Mouse (Mus musculus): ENCODE results near the gene Ccdc42.

DNA sequence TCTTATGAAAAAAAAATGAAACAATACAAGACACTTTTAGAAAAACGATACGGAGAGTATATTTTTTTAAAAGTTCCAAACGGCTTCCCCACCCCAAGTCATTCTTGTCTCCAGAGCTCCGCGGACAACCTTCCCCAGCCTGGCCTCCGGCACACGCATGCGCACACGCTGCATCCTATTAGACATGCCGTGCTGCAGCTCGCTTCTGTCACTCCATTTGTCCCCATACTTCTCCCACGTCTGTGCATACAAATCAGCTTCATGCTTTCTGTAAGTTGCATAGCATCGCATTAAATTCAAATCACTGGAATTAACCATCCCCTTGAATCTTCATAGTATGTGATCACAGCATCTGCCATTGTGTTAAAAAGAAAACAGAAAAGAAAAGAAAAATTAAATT lies 3.6 kb upstream of the Ccdc42 start:
- no peak for TF ChIP-seq CTCF (IDR thresholded peaks at IDR 0.05; ENCODE audit: low read depth, low read length)
- TF ChIP-seq POLR2A (IDR thresholded peaks at IDR 0.05; ENCODE audit: extremely low read depth, insufficient read depth, low read length): no peak
